ENCODE assay signal across 1 mouse cellular context in the genomic region with DNA sequence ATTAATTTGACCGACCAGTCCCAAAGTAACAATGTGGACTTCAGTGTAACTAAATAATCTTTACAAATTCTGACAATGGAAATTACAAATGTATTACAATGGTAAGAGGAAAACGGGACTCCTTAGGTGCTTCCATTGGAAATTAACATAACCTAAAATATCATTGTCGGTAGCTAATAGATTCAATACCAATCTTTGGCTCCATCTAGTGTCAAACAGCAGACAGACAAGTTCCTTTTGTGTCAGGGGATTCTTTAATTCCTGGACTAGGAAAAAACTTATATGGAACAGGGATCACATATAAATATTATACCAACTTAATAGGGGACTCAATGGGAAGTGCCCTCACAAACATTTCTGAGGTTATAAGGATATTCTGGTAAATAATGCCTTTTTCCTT.
TF ChIP-seq lines count a peak whose summit lies in the region.

No protein-coding gene starts in this region.

TF ChIP-seq in CH12.LX, 34 proteins besides CTCF, POLR2A, EP300 and RAD21:
- TF ChIP-seq SMC3 (IDR thresholded peaks at IDR 0.05; ENCODE audit: low read depth, low read length) (peak; percentile 62), USF2 (conservative IDR thresholded peaks at IDR 0.05; ENCODE audit: low read depth, low read length) (no peak)
